Mouse (Mus musculus): Measurements from ENCODE around the gene Timm23. TPM values are rescaled to one million over a fixed set of nuclear protein-coding genes. Genes with fewer than 3 reads are reported as not detected.
A peak's percentile ranks its signal among the peaks of the same experiment; 100 is the strongest.
"Not testable (repeated sequence)": the region's sequence is repeated elsewhere in the genome, so short reads cannot be mapped to it uniquely, and the experiment has no call there.

The Timm23 gene
- polyA plus RNA-seq, 1 experiment from 2014 or later, result 159 TPM

DNA sequence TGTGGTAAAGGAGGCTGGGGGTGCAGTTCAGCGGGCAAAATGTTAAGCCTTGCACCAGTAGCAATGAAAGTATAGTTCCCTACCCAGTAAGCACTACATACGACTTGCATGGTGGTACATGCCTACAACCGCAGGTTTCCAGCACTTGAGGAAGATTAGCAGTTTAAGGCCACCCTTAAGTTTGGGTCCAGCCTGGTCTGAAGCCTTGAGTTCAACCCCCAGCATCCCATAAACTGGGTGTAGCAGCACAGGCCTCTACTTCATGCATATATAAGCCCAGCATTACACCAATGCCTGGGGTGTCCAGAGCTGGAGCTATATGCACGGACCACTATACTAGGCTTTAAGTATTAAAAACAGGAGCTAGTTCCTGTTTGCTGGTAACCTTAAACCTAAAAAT, 17.9 kb downstream of the Timm23 start:
- WGBS (ENCODE audit: insufficient replicate concordance), result 88% methylated on average over 4 of the region's 4 CpGs
- H3K4me2 ChIP-seq, result no peak overlapping the region
- peaks cover 93% of the 10 kb centered on the region for H3K36me3 ChIP-seq (replicated peaks)
- no peak overlapping the region for H3K27ac ChIP-seq (replicated peaks)
- H3K9me3 ChIP-seq (replicated peaks), result no peaks in the 10 kb centered on the region
- no peak overlapping the region for H3K9ac ChIP-seq
- ATAC-seq (ENCODE audit: insufficient read depth), result no peak
- no peaks in the 10 kb centered on the region for H3K27me3 ChIP-seq
- peaks cover 6% of the 10 kb centered on the region; the same call in 1 of the 2 replicates for H3K4me1 ChIP-seq (replicated peaks)
- H3K4me3 ChIP-seq (replicated peaks), result no peak overlapping the region

DNA sequence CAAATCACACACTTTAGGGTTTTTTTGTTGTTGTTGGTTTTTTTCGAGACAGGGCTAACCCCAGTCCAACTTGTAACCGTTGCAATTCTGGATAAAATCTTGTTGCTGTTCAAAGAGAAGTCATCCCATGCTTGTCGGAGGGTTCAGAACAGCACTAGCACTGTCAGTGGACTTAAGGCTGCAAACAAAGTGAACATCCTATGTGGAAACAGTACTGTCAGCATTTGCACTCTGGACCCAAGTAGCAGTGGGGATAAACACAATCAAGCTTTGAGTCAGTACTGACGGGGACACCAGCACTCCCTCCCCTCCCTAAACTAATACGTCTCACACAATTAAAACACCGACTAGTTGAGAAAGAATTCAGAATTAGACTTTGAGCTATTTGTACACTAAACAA, 20.8 kb downstream of the Timm23 start:
- H3K27me3 ChIP-seq, result no peaks in the 10 kb centered on the region
- ATAC-seq (ENCODE audit: insufficient read depth), result no peak; the same call in 1 of the 2 replicates
- whole genome bisulfite sequencing (ENCODE audit: insufficient replicate concordance), result 74% methylated on average over 6 of the region's 6 CpGs
- H3K4me1 ChIP-seq (replicated peaks), result peaks cover 6% of the 10 kb centered on the region; the same call in 1 of the 2 replicates
- H3K36me3 ChIP-seq (replicated peaks), result peaks cover 78% of the 10 kb centered on the region
- no peak overlapping the region for H3K9ac ChIP-seq
- H3K27ac ChIP-seq (replicated peaks), result no peak overlapping the region
- no peak overlapping the region for H3K4me3 ChIP-seq (replicated peaks)
- no peak overlapping the region for H3K4me2 ChIP-seq
- H3K9me3 ChIP-seq (replicated peaks), result no peaks in the 10 kb centered on the region

DNA sequence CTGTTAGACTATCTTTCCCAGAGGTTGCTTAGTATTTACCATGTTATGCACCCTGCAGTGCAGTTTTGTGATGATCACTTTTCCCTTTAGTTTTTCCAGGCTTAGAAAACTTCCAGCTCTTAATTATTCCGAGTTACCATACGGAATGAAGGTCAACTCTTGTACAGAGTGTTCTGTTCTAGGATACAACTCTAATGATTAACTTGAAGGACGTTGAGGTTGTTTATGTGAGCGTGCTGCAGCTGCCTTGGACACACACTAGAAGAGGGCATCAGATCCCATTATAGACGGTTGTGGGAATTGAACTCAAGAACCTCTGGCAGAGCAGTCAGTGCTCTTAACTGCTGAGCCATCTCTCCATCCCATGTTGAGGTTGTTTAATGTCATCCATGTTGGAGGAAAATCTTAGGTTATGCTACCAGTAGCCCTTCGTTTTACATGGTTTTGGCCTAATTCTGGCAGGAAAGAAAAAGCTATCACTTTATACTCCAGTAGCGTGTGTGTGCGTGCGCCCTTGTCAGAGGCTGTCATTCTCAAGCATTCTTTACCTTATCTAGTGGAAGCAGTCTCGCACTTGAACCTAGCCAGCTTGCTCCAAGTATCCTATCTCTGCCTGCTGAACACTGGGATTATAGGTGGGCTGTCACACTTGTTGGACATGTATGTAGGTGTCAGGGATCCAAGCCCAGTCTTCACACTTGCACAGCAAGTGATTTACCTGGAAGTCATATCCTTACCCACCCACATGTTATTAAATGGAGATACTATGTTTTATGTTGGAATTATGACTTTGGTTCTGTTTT, 22.1 kb downstream of the Timm23 start:
- Histone ChIP-seq H3K36me3 (replicated peaks) (peaks cover 78% of the 10 kb centered on the region), H3K27ac (replicated peaks) (no peak overlapping the region; the same call in 1 of the 2 replicates)
- WGBS (ENCODE audit: insufficient replicate concordance), result 64% methylated on average over 10 of the region's 10 CpGs

DNA sequence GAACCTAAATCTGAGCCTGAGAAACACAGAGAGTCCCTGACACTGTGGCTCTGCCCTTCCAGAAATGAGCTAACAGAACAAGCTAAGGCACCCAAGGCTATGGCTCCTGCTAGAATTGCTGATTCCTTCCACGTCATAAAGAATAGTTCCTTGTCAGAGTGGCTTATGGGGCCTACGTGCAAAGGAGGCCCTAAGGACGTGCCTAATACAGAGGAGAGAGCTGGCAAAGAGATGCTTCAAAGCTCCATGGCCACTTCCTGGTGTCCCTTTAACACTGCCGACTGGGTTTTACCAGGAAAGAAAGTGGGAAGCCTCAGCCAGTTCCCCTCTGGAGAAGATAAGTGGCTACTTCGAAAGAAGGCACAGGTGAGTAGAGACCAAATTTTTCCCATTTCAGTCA, 25.1 kb downstream of the Timm23 start:
- H3K9ac ChIP-seq; H3K27me3 ChIP-seq; H3K27ac ChIP-seq (replicated peaks); H3K4me2 ChIP-seq; H3K4me3 ChIP-seq (replicated peaks); ATAC-seq (ENCODE audit: insufficient read depth); H3K9me3 ChIP-seq (replicated peaks): not testable (repeated sequence)
- peaks cover 76% of the 10 kb centered on the region for H3K36me3 ChIP-seq (replicated peaks)
- peaks cover 16% of the 10 kb centered on the region for H3K4me1 ChIP-seq (replicated peaks)
- WGBS (ENCODE audit: insufficient replicate concordance), result 85% methylated on average over 5 of the region's 5 CpGs

More for the DNA sequence above, 22.1 kb downstream of the Timm23 start:
- Histone ChIP-seq H3K4me1 (replicated peaks) (peaks cover 6% of the 10 kb centered on the region), H3K9me3 (replicated peaks) (no peaks in the 10 kb centered on the region), H3K27me3 (no peaks in the 10 kb centered on the region), H3K4me2 (no peak overlapping the region), H3K9ac (no peak overlapping the region), H3K4me3 (replicated peaks) (no peak overlapping the region)
- peak; percentile 41 for ATAC-seq (ENCODE audit: insufficient read depth)

DNA sequence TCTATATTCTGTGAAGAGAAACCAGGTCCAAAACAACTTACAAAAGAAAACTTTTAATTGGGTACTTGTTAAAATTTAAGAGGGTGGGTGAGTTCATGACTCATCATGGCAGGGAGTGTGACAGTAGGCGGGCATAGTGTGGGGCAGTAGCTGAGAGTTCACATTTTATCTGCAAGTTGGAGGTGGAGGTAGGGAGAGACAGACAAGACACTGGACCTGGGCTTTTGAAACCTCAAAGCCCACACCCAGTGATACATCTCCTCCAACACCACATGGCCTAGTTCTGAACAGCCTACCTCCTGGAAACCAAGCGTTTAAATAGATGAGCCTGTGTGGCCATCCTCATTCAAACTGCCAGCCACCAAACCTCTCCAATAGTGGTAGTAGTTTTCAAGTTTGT, 26.4 kb downstream of the Timm23 start:
- no peak overlapping the region for H3K4me2 ChIP-seq
- H3K36me3 ChIP-seq (replicated peaks), result peaks cover 77% of the 10 kb centered on the region
- H3K9me3 ChIP-seq (replicated peaks), result no peaks in the 10 kb centered on the region
- H3K4me3 ChIP-seq (replicated peaks), result no peak overlapping the region
- H3K27me3 ChIP-seq, result no peaks in the 10 kb centered on the region
- H3K27ac ChIP-seq (replicated peaks), result no peak overlapping the region
- no peak overlapping the region for H3K9ac ChIP-seq
- WGBS (ENCODE audit: insufficient replicate concordance), result 42% methylated on average over 2 of the region's 2 CpGs
- no peak; the same call in 1 of the 2 replicates for ATAC-seq (ENCODE audit: insufficient read depth)
- H3K4me1 ChIP-seq (replicated peaks), result peaks cover 22% of the 10 kb centered on the region

DNA sequence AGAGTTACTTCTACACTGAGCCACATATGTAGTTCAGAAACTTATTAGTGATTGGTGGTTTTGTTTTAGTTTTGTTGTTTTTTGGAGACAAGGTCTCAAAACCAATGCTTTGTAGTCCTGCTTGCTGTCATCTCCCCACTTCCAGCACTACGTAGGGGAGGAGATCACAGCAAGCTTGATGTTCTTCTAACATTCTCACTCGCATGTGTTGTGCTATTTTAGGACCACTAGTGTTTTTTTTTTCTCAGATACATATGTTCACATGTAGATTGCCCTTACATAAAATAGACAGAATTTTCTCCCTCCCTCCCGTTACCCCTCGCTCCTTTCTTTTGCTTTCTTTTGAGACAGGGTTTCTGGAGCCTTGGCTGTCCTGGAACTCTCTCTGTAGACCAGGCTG, 31.6 kb downstream of the Timm23 start:
- no peak for ATAC-seq (ENCODE audit: insufficient read depth)
- Histone ChIP-seq H3K4me3 (replicated peaks) (peak overlapping the region; percentile 70), H3K9ac (peak overlapping the region; percentile 53), H3K36me3 (replicated peaks) (peaks cover 56% of the 10 kb centered on the region), H3K4me1 (replicated peaks) (peaks cover 61% of the 10 kb centered on the region), H3K27me3 (no peaks in the 10 kb centered on the region), H3K4me2 (peak overlapping the region; percentile 81), H3K9me3 (replicated peaks) (no peaks in the 10 kb centered on the region), H3K27ac (replicated peaks) (peak overlapping the region; percentile 98)
- WGBS (ENCODE audit: insufficient replicate concordance), result 89% methylated on average over 4 of the region's 4 CpGs

DNA sequence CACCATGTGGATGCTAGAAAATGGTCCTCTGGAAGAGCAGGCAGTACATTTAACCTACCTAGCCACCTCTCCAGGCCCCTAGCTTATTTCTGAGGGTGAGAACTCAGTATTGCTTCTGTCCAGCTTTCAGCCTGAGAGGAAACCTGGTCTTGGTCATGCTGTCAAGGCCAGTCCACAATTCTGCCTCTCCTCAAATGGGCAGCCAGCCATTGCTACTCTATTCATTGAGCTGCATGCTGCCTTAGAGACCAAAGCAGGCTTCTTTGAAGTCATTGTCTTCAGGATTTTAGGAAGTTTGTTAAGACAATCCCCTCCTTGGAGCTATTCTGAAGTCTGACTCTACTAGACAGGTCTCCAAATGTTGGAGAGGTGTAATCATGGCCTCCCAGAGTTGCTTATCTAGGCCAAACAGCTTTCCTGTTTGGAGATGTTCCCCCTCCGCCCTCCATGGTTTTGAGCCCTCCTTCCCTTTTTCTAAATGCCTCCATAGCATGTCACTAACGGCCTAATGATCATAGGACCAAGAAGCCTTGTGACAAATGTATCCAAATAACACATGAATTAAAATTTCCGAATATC, 33.0 kb downstream of the Timm23 start:
- H3K9ac ChIP-seq, result peak overlapping the region; percentile 69
- peaks cover 45% of the 10 kb centered on the region for H3K36me3 ChIP-seq (replicated peaks)
- H3K9me3 ChIP-seq (replicated peaks), result no peaks in the 10 kb centered on the region
- peak; percentile 83 for ATAC-seq (ENCODE audit: insufficient read depth)
- peak overlapping the region; percentile 81 for H3K4me2 ChIP-seq
- H3K27ac ChIP-seq (replicated peaks), result peak overlapping the region; percentile 98
- 10% methylated on average over 3 of the region's 3 CpGs for WGBS (ENCODE audit: insufficient replicate concordance)
- H3K27me3 ChIP-seq, result no peaks in the 10 kb centered on the region
- H3K4me1 ChIP-seq (replicated peaks), result peaks cover 70% of the 10 kb centered on the region
- peak overlapping the region; percentile 70 for H3K4me3 ChIP-seq (replicated peaks)

DNA sequence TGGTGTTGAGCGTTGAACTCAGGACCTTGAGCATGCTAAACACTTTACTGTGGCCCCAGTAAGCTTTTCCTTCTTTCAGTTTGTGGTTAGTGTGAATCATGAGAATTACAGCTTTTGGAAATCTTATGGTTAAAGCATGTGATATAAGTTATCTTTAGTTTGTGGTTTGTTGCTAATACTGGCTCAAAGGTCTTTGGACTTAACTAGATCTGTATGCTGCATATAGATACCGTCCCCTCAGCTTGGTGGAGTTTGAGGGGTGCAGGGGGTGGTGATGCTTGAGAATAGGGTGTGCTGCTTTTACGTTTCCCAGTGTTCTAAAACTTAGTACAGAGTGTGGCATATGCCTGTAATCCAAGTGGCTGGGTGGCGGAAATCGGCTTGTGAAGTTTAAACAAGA, 34.4 kb downstream of the Timm23 start:
- Histone ChIP-seq H3K9me3 (replicated peaks) (no peaks in the 10 kb centered on the region), H3K9ac (peak overlapping the region; percentile 69), H3K27me3 (no peaks in the 10 kb centered on the region), H3K36me3 (replicated peaks) (peaks cover 31% of the 10 kb centered on the region), H3K4me2 (peak overlapping the region; percentile 81), H3K4me1 (replicated peaks) (peaks cover 82% of the 10 kb centered on the region), H3K4me3 (replicated peaks) (peak overlapping the region; percentile 70), H3K27ac (replicated peaks) (peak overlapping the region; percentile 98)
- ATAC-seq (ENCODE audit: insufficient read depth), result 0 out of 2 replicates have a peak, but pooled peaks have one; percentile 11
- WGBS (ENCODE audit: insufficient replicate concordance), result 23% methylated on average over 5 of the region's 5 CpGs

DNA sequence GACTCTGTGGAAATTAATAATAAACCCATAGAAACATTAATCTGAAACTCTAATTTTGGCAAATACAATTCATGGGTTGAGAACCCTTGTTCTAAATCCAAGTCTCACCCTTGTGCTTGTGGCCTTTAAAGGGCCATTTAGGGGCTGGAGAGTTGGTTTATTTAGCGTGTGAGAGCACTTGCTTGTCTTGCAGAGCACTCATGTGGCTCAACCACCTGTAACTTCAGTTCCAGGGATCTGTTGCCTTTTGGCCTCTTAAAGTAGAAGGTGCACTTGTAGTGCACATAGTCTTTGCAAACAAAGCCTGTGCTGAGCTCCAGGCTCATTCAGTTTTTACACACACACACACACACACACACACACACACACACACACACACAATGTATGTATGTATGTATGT, 34.9 kb downstream of the Timm23 start:
- no peaks in the 10 kb centered on the region for H3K27me3 ChIP-seq
- 6% methylated on average over 1 of the region's 1 CpGs for WGBS (ENCODE audit: insufficient replicate concordance)
- peak overlapping the region; percentile 70 for H3K4me3 ChIP-seq (replicated peaks)
- peak overlapping the region; percentile 81 for H3K4me2 ChIP-seq
- peaks cover 85% of the 10 kb centered on the region for H3K4me1 ChIP-seq (replicated peaks)
- H3K9me3 ChIP-seq (replicated peaks), result no peaks in the 10 kb centered on the region
- H3K9ac ChIP-seq, result peak overlapping the region; percentile 69
- peaks cover 26% of the 10 kb centered on the region for H3K36me3 ChIP-seq (replicated peaks)
- no peak for ATAC-seq (ENCODE audit: insufficient read depth)
- peak overlapping the region; percentile 98 for H3K27ac ChIP-seq (replicated peaks)

DNA sequence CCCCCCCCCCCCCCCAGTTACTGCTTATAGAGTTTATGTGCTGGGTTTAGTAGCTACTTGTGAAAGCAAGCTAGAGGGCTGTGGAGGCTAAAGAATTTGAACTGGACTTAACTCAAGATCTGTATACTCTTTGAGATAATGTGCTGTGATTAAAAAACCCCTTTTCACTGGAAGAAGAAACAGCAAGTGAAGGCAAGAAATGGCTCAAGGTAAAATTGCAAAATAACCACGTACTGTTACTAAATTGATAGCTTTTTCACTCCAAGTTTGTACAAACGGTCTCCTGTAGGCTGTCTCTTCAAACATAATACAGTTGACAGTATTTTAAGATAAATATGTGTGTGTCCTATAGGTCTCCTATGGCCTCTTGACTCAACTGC, 35.6 kb downstream of the Timm23 start:
- peaks cover 18% of the 10 kb centered on the region for H3K36me3 ChIP-seq (replicated peaks)
- ATAC-seq (ENCODE audit: insufficient read depth), result no peak
- H3K9me3 ChIP-seq (replicated peaks), result no peaks in the 10 kb centered on the region
- peaks cover 91% of the 10 kb centered on the region for H3K4me1 ChIP-seq (replicated peaks)
- H3K9ac ChIP-seq, result peak overlapping the region; percentile 69
- H3K27me3 ChIP-seq, result no peaks in the 10 kb centered on the region
- WGBS (ENCODE audit: insufficient replicate concordance), result 13% methylated on average over 2 of the region's 2 CpGs
- peak overlapping the region; percentile 81 for H3K4me2 ChIP-seq
- peak overlapping the region; percentile 70 for H3K4me3 ChIP-seq (replicated peaks)
- peak overlapping the region; percentile 98 for H3K27ac ChIP-seq (replicated peaks)

DNA sequence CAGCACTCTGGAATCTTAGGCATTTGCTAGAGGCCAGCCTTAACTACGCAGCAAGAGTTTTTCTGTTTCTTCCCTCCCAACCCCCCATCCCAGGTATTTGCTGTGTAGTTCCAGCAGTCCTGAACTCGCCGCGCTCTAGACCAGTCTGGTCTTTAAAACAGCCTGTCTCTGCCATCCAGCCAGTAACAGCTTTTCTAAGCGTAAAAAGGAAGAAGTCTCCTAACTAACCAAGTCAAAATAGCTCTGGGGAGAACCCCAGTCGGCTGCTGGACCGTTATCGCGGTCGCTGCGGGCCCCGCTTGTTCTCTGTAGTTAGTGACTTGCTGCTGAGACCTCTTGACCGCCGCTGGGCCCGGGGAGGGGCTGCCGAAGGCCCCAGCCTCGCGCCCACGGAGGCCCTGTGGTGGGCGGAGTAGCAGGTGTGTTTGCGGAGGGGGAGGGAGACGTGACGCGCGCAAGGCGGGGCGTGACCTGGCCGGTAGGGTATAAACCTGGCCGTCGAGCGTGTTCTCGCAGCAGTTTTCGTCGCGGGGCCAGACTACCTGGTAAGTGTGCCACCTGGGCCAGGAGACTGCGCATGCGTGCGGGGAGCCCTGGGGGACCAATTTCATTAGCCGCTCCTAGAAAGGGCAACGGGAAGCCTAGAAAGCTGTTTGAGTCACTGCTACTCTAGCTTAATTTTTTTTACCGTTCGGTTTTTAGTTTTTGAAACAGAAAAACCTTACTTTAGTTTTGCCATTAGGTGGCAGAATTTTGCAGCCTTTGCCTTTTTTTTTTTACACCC, 36.2 kb downstream of the Timm23 start:
- Histone ChIP-seq H3K4me2 (peak overlapping the region; percentile 81), H3K27ac (replicated peaks) (peak overlapping the region; percentile 98), H3K27me3 (no peaks in the 10 kb centered on the region), H3K4me3 (replicated peaks) (peak overlapping the region; percentile 70), H3K4me1 (replicated peaks) (peaks cover 91% of the 10 kb centered on the region), H3K9ac (peak overlapping the region; percentile 69), H3K9me3 (replicated peaks) (no peaks in the 10 kb centered on the region), H3K36me3 (replicated peaks) (peaks cover 12% of the 10 kb centered on the region)
- peak; percentile 77 for ATAC-seq (ENCODE audit: insufficient read depth)
- WGBS (ENCODE audit: insufficient replicate concordance), result under 1% methylated on average over 42 of the region's 42 CpGs
